Mouse (Mus musculus) left cerebral cortex, postnatal 25 days (tissue): Measurements from ENCODE around the gene Tmem267. TPM values are rescaled to one million over a fixed set of nuclear protein-coding genes. Genes with fewer than 3 reads are reported as not detected.

Experiments
- DNase-seq, 2 experiments: peaks; one replicate each; pipeline ENCODE4 v3.0.0; 2022; ENCODE audit warnings: low spot score in 2 of 2, mixed read lengths in 1 of 2
- intact Hi-C: fragments of 180-260 bp; cut with DNase I; formaldehyde crosslinking; loops from one replicate; pipeline ENCODE4 v1.15.1; 2025
- total RNA-seq, 2 experiments: library from RNA; stranded (reverse); gene quantifications; 2 replicates each; pipeline ENCODE4 v1.2.3; 2021

Tmem267 gene
- total RNA-seq, 2 experiments from 2014 or later, result 24.9 to 28.0 TPM

DNA sequence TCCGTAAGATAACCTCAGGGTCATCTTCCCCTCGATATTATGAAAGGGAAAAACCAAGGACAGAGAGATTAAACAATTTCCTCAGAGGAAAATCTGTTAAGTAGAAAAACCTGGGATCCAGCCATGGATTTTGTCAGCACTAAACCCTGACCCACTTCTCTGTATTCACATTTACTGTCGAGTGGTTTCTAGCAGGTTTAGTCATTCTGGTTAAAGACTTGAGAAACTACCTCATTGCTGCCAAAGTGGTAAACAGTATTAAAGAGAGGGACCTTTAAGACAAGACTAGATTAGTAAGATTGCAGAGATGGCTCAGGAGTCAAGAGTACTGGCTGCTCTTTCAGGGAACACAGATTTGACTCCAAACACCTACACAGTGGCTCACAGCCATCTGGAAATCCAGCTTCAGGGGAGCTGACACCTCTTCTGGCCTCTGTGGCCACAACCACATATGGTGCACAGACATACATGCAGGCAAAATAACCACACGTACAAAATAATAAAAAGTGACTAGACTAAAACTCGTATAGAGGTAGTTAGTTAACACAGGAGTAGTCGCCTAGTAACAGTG lies 169.1 kb downstream of the Tmem267 start:
- intact Hi-C loops, result no loop called here

More for the DNA sequence above, 169.1 kb downstream of the Tmem267 start:
- DNase-seq, result peak in 1 of 2 experiments; percentile 40

Other genes with a start within 250 kb of the Tmem267 start
- 10 to 100 TPM; 98.2 to 98.9 TPM for gene Paip1, start 59.4 kb upstream of the Tmem267 start, total RNA-seq
- gene 4833420G17Rik, start 25.3 kb upstream of the Tmem267 start, total RNA-seq, result 10 to 100 TPM; 20.8 to 24.2 TPM
- 1 to 10 TPM; 2.6 to 3.7 TPM for gene 3110070M22Rik, start 344 bp downstream of the Tmem267 start, total RNA-seq
- 1 to 10 TPM; 1.0 to 1.1 TPM for gene Ccl28, start 135.8 kb downstream of the Tmem267 start, total RNA-seq
- gene Hmgcs1, start 202.3 kb downstream of the Tmem267 start, total RNA-seq, result 100 to 1,000 TPM; 301 to 304 TPM